Mouse (Mus musculus): ENCODE data around the gene Slc17a7. TPM values are rescaled to one million over a fixed set of nuclear protein-coding genes. Genes with fewer than 3 reads are reported as not detected.
A peak's percentile ranks its signal among the peaks of the same experiment; 100 is the strongest.

Gene Slc17a7
- total RNA-seq, 2 experiments from 2014 or later, result 3.6 to 4.3 TPM

- intact Hi-C loops (cut with DNase I; ENCODE audit: low total_unique reads), result no loop called here
- DNase-seq, result no peak
Measured at GRCm38 (mm10) chr7:45129776-45130512, 33.8 kb upstream of the Slc17a7 start.

GRCm38 (mm10) chr7:45131850-45132249, 31.9 kb upstream of the Slc17a7 start:
- intact Hi-C loops (cut with DNase I; ENCODE audit: low total_unique reads), result no loop called here
- no peak for DNase-seq

- intact Hi-C loops (cut with DNase I; ENCODE audit: low total_unique reads), result no loop called here
- DNase-seq, result no peak
Measured at GRCm38 (mm10) chr7:45133446-45134159, 30.1 kb upstream of the Slc17a7 start.

- no peak for DNase-seq
- intact Hi-C loops (cut with DNase I; ENCODE audit: low total_unique reads), result no loop called here
Measured at GRCm38 (mm10) chr7:45134544-45135026, 29.2 kb upstream of the Slc17a7 start.

GRCm38 (mm10) chr7:45135370-45135769, 28.4 kb upstream of the Slc17a7 start:
- DNase-seq, result no peak
- intact Hi-C loops (cut with DNase I; ENCODE audit: low total_unique reads), result no loop called here

- peak; percentile 92 for DNase-seq
- intact Hi-C loops (cut with DNase I; ENCODE audit: low total_unique reads), result loop anchor here (2.0 kb wide), 1 partner anchor 57 kb away; no protein-coding TSS in a partner anchor
Measured at GRCm38 (mm10) chr7:45135993-45136567, 27.7 kb upstream of the Slc17a7 start, which contains the start of the genes Gm45713 and Flt3l. Gm45713 (minus strand) TSS chr7:45136231. Flt3l (minus strand) TSS chr7:45136432.

GRCm38 (mm10) chr7:45137171-45138006, 26.4 kb upstream of the Slc17a7 start:
- intact Hi-C loops (cut with DNase I; ENCODE audit: low total_unique reads), result loop anchor here (2.0 kb wide), 1 partner anchor 59 kb away; no protein-coding TSS in a partner anchor
- no peak for DNase-seq

GRCm38 (mm10) chr7:45138403-45138802, 25.3 kb upstream of the Slc17a7 start:
- intact Hi-C loops (cut with DNase I; ENCODE audit: low total_unique reads), result no loop called here
- DNase-seq, result no peak

- DNase-seq, result no peak
- intact Hi-C loops (cut with DNase I; ENCODE audit: low total_unique reads), result no loop called here
Measured at GRCm38 (mm10) chr7:45139904-45140723, 23.6 kb upstream of the Slc17a7 start.

GRCm38 (mm10) chr7:45141319-45141718, 22.4 kb upstream of the Slc17a7 start:
- no peak for DNase-seq
- intact Hi-C loops (cut with DNase I; ENCODE audit: low total_unique reads), result no loop called here

- intact Hi-C loops (cut with DNase I; ENCODE audit: low total_unique reads), result no loop called here
- DNase-seq, result no peak
Measured at GRCm38 (mm10) chr7:45141914-45142313, 21.8 kb upstream of the Slc17a7 start.

- intact Hi-C loops (cut with DNase I; ENCODE audit: low total_unique reads), result no loop called here
- no peak for DNase-seq
Measured at GRCm38 (mm10) chr7:45144368-45145174, 19.2 kb upstream of the Slc17a7 start.

GRCm38 (mm10) chr7:45145460-45145859, 18.3 kb upstream of the Slc17a7 start:
- DNase-seq, result no peak
- intact Hi-C loops (cut with DNase I; ENCODE audit: low total_unique reads), result no loop called here

GRCm38 (mm10) chr7:45147267-45147666, 16.5 kb upstream of the Slc17a7 start:
- intact Hi-C loops (cut with DNase I; ENCODE audit: low total_unique reads), result no loop called here
- DNase-seq, result no peak

GRCm38 (mm10) chr7:45147899-45148298, 15.8 kb upstream of the Slc17a7 start:
- DNase-seq, result no peak
- intact Hi-C loops (cut with DNase I; ENCODE audit: low total_unique reads), result no loop called here

- no peak for DNase-seq
- intact Hi-C loops (cut with DNase I; ENCODE audit: low total_unique reads), result no loop called here
Measured at GRCm38 (mm10) chr7:45148534-45149098, 15.1 kb upstream of the Slc17a7 start.

GRCm38 (mm10) chr7:45149545-45149944, 14.2 kb upstream of the Slc17a7 start:
- peak; percentile 36 for DNase-seq
- intact Hi-C loops (cut with DNase I; ENCODE audit: low total_unique reads), result no loop called here

Measured in gastrocnemius, postnatal 14 days (tissue).